Mouse (Mus musculus): Measurements from ENCODE around the gene Rpp25l. TPM values are rescaled to one million over a fixed set of nuclear protein-coding genes. Genes with fewer than 3 reads are reported as not detected.
"Not testable (repeated sequence)": the region's sequence is repeated elsewhere in the genome, so short reads cannot be mapped to it uniquely, and the experiment has no call there.

Gene Rpp25l
- total RNA-seq (2021): 10 to 100 TPM; 29.4 to 31.0 TPM
- long read RNA-seq, experiment 1, transcript Rpp25l-201 (2 exons, 856 nt): major isoform, 11 of 14 reads
- long read RNA-seq, experiment 1, partial matches to known transcripts: 0 of 14 reads
- long read RNA-seq, experiment 1, other reads (novel, unspliced or antisense): 3 of 14 reads
- long read RNA-seq, experiment 2, transcript Rpp25l-201 (2 exons, 856 nt): major isoform, 21 of 23 reads
- long read RNA-seq, experiment 2, partial matches to known transcripts: 2 of 23 reads
- long read RNA-seq, experiment 2, other reads (novel, unspliced or antisense): 0 of 23 reads

GRCm38 (mm10) chr4:41713197-41714067 lies at the start of gene Rpp25l:
Rpp25l (minus strand) TSS chr4:41713534.
- H3K4me3 ChIP-seq: peak within 1 kb of the TSS; percentile 98
- peak; percentile 54 to 82 for DNase-seq (ENCODE audit: low spot score in 2 of 2)
- peak within 1 kb of the TSS; percentile 97 for H3K27ac ChIP-seq
- TF ChIP-seq CTCF (conservative IDR thresholded peaks at IDR 0.05): peak; percentile 59

GRCm38 (mm10) chr4:41762688-41763114 lies 49.4 kb upstream of the Rpp25l start:
- DNase-seq (ENCODE audit: low spot score in 2 of 2); H3K4me3 ChIP-seq: not testable (repeated sequence)
- H3K27ac ChIP-seq: peak overlapping the region; percentile 88

- no peak for TF ChIP-seq CTCF (conservative IDR thresholded peaks at IDR 0.05)
- Histone ChIP-seq H3K4me3 (no peak overlapping the region), H3K27ac (peak overlapping the region; percentile 88)
- no peak for DNase-seq (ENCODE audit: low spot score in 2 of 2)
Observed at GRCm38 (mm10) chr4:41762099-41762687, 48.9 kb upstream of the Rpp25l start.

GRCm38 (mm10) chr4:41761680-41762079 lies 48.3 kb upstream of the Rpp25l start:
- no peak overlapping the region for H3K4me3 ChIP-seq
- peak overlapping the region; percentile 88 for H3K27ac ChIP-seq
- TF ChIP-seq CTCF (conservative IDR thresholded peaks at IDR 0.05): no peak
- no peak for DNase-seq (ENCODE audit: low spot score in 2 of 2)

GRCm38 (mm10) chr4:41760911-41761310 lies 47.6 kb upstream of the Rpp25l start:
- peak overlapping the region; percentile 50 for H3K4me3 ChIP-seq
- no peak for DNase-seq (ENCODE audit: low spot score in 2 of 2)
- peak overlapping the region; percentile 88 for H3K27ac ChIP-seq
- TF ChIP-seq CTCF (conservative IDR thresholded peaks at IDR 0.05): no peak

- H3K27ac ChIP-seq: peak overlapping the region; percentile 88
- peak; percentile 18; the same call in 1 of the 2 replicates for TF ChIP-seq CTCF (conservative IDR thresholded peaks at IDR 0.05)
- DNase-seq (ENCODE audit: low spot score in 2 of 2): peak; percentile 66 to 68
- H3K4me3 ChIP-seq: peak overlapping the region; percentile 50
Observed at GRCm38 (mm10) chr4:41760288-41760721, 47.0 kb upstream of the Rpp25l start.

GRCm38 (mm10) chr4:41759656-41760287 lies 46.4 kb upstream of the Rpp25l start:
- TF ChIP-seq CTCF (conservative IDR thresholded peaks at IDR 0.05): no peak
- no peak for DNase-seq (ENCODE audit: low spot score in 2 of 2)
- H3K4me3 ChIP-seq: peak overlapping the region; percentile 50
- H3K27ac ChIP-seq: peak overlapping the region; percentile 88

GRCm38 (mm10) chr4:41759206-41759605 lies 45.9 kb upstream of the Rpp25l start:
- Histone ChIP-seq H3K27ac (peak overlapping the region; percentile 88), H3K4me3 (no peak overlapping the region)
- no peak for DNase-seq (ENCODE audit: low spot score in 2 of 2)
- no peak for TF ChIP-seq CTCF (conservative IDR thresholded peaks at IDR 0.05)

GRCm38 (mm10) chr4:41758701-41759100 lies 45.4 kb upstream of the Rpp25l start:
- Histone ChIP-seq H3K4me3 (no peak overlapping the region), H3K27ac (peak overlapping the region; percentile 88; the same call in 1 of the 2 replicates)
- DNase-seq (ENCODE audit: low spot score in 2 of 2): no peak
- no peak for TF ChIP-seq CTCF (conservative IDR thresholded peaks at IDR 0.05)

- TF ChIP-seq CTCF (conservative IDR thresholded peaks at IDR 0.05): no peak
- no peak overlapping the region for H3K27ac ChIP-seq
Observed at GRCm38 (mm10) chr4:41758021-41758420, 44.7 kb upstream of the Rpp25l start.

GRCm38 (mm10) chr4:41757321-41757720 lies 44.0 kb upstream of the Rpp25l start:
- no peak for DNase-seq (ENCODE audit: low spot score in 2 of 2)
- H3K4me3 ChIP-seq: no peak overlapping the region
- H3K27ac ChIP-seq: no peak overlapping the region
- no peak for TF ChIP-seq CTCF (conservative IDR thresholded peaks at IDR 0.05)

More at GRCm38 (mm10) chr4:41758021-41758420, 44.7 kb upstream of the Rpp25l start:
- DNase-seq (ENCODE audit: low spot score in 2 of 2): no peak
- H3K4me3 ChIP-seq: no peak overlapping the region

GRCm38 (mm10) chr4:41756440-41756839 lies 43.1 kb upstream of the Rpp25l start:
- no peak for TF ChIP-seq CTCF (conservative IDR thresholded peaks at IDR 0.05)
- DNase-seq (ENCODE audit: low spot score in 2 of 2): no peak

More at GRCm38 (mm10) chr4:41756440-41756839, 43.1 kb upstream of the Rpp25l start:
- Histone ChIP-seq H3K27ac (peak overlapping the region; percentile 95), H3K4me3 (peak overlapping the region; percentile 88)

Data from layer of hippocampus, adult 2 months (tissue).